Mouse (Mus musculus) ES-E14 (cell line): Measurements from ENCODE around the gene Birc5.

Experiments used
- CHD2 ChIP-seq: IDR thresholded peaks from 2 replicates; pipeline ENCODE4 v1.6.1; 2014; ENCODE audit warnings: mild to moderate bottlenecking, low read depth, low read length, inconsistent platforms
- MAFK ChIP-seq: IDR thresholded peaks from 2 replicates; pipeline ENCODE4 v1.6.1; 2014; ENCODE audit warnings: mild to moderate bottlenecking, low read depth, low read length, inconsistent platforms; ENCODE audit not compliant: insufficient read depth
- ZC3H11A ChIP-seq: IDR thresholded peaks from 2 replicates; pipeline ENCODE4 v1.6.1; 2012; ENCODE audit warnings: low read depth, mild to moderate bottlenecking, inconsistent platforms, low read length, borderline replicate concordance

DNA sequence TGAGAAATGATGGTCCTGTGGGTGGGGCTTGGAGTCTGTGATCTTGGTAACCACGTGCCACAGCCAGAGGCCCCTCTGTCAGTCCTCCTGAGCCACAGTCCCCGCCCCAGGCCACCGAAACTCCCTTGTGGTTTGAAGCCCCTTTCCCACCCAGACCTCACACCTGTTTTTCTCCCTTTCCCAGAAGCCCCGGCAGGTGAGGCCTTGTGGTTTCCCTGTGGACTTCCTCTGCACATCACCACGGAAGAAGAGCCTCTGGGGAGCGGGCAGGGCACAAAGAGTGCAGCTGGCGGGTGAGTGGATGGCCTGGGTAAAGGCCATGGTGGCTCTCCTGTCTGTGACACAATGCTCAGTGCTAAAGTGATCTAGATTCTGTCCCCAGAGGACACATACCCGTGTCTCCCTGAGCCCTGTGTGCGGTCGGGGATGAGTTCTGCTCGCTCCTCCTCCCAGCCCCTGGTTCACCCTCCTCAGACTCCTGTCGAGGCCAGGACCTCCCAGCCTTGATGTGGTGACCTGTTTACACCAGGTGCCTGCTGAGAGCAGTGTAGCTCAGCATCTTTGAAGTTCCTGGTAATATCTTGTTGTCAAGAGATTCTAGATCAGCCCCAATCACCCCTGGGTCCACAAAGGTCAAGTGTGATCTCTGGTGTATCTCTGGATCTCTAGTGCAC is 23.0 kb downstream of the Birc5 start:
- TF ChIP-seq ZC3H11A = no peak
- TF ChIP-seq CHD2 = no peak
- TF ChIP-seq MAFK = no peak
